Mouse (Mus musculus) midbrain, embryonic 13.5 days (tissue): ENCODE results near the gene Gbx2. TPM values are rescaled to one million over a fixed set of nuclear protein-coding genes. Genes with fewer than 3 reads are reported as not detected.
A peak's percentile ranks its signal among the peaks of the same experiment; 100 is the strongest.

Experiments
- ATAC-seq: fragments of 200-750 bp; cut with Nextera tagmentation; 2 replicates; pipeline ENCODE4 v1.8.0; 2017; ENCODE audit warnings: mild to moderate bottlenecking, moderate TSS enrichment, moderate library complexity
- H3K27ac ChIP-seq: fragments of 300-500 bp; sonication (generic); 2 replicates; pipeline ENCODE4 v1.5.1; 2015; ENCODE audit warnings: inconsistent platforms, mild to moderate bottlenecking, moderate library complexity
- H3K27me3 ChIP-seq: fragments of 300-500 bp; sonication (generic); 2 replicates; pipeline ENCODE4 v1.6.1; 2015; ENCODE audit warnings: mild to moderate bottlenecking, inconsistent platforms
- H3K36me3 ChIP-seq: fragments of 300-500 bp; sonication (generic); 2 replicates; pipeline ENCODE4 v1.6.1; 2015; ENCODE audit warnings: mild to moderate bottlenecking, inconsistent platforms
- H3K4me1 ChIP-seq: fragments of 300-500 bp; sonication (generic); replicated peaks from 2 replicates; pipeline ENCODE4 v1.6.1; 2015; ENCODE audit warnings: inconsistent platforms
- H3K4me2 ChIP-seq: fragments of 300-500 bp; sonication (generic); replicated peaks from 2 replicates; pipeline ENCODE4 v1.6.1; 2015; ENCODE audit warnings: moderate library complexity, mild to moderate bottlenecking, inconsistent platforms
- H3K4me3 ChIP-seq: fragments of 300-500 bp; sonication (generic); replicated peaks from 2 replicates; pipeline ENCODE4 v1.5.1; 2015; ENCODE audit warnings: mild to moderate bottlenecking, inconsistent platforms
- H3K9ac ChIP-seq: fragments of 300-500 bp; sonication (generic); replicated peaks from 2 replicates; pipeline ENCODE4 v1.6.1; 2015; ENCODE audit warnings: mild to moderate bottlenecking, inconsistent platforms
- H3K9me3 ChIP-seq: fragments of 300-500 bp; sonication (generic); 2 replicates; pipeline ENCODE4 v1.6.1; 2016; ENCODE audit warnings: mild to moderate bottlenecking, inconsistent platforms
- WGBS: fragments of 180-500 bp; shearing (Covaris S2); methylation state at CpG from one replicate; pipeline ENCODE4 v1.1.7; 2015; 5-methylcytosine and 5-hydroxymethylcytosine counted together
- polyA plus RNA-seq: library from polyadenylated mRNA; unstranded; fragments of >200 nt; fragmentation: Nextera tagmentation; extraction: Ambion mirVana; gene quantifications from 2 replicates; pipeline ENCODE4 v1.2.1, GENCODE M21; 2015

Gbx2 gene
- polyA plus RNA-seq, 1 experiment from 2014 or later = 33.3 TPM

- Histone ChIP-seq H3K4me2 (peak overlapping the region; percentile 43; the same call in 1 of the 2 replicates), H3K4me3 (0 out of 2 replicates have a peak overlapping the region, but pooled peaks have one; percentile 0)
Observed at GRCm38 (mm10) chr1:89923642-89924020, 7.3 kb downstream of the Gbx2 start.

GRCm38 (mm10) chr1:89922883-89923641, 7.9 kb downstream of the Gbx2 start:
- Histone ChIP-seq H3K4me1 (peaks cover 47% of the 10 kb centered on the region), H3K4me2 (peak overlapping the region; percentile 43), H3K9me3 (0 out of 2 replicates have a peak, but pooled peaks cover 6% of the 10 kb centered on the region), H3K36me3 (no peaks in the 10 kb centered on the region), H3K9ac (no peak overlapping the region; the same call in 1 of the 2 replicates), H3K27me3 (peaks cover 100% of the 10 kb centered on the region), H3K4me3 (peak overlapping the region; percentile 0; the same call in 1 of the 2 replicates), H3K27ac (no peak overlapping the region)
- under 1% methylated on average over 39 of the region's 41 CpGs for WGBS
- ATAC-seq = peak; percentile 28; the same call in 1 of the 2 replicates

More at GRCm38 (mm10) chr1:89923642-89924020, 7.3 kb downstream of the Gbx2 start:
- peaks cover 51% of the 10 kb centered on the region for H3K4me1 ChIP-seq
- 0 out of 2 replicates have a peak, but pooled peaks cover 4% of the 10 kb centered on the region for H3K9me3 ChIP-seq
- ATAC-seq = no peak
- H3K27me3 ChIP-seq = peaks cover 100% of the 10 kb centered on the region
- H3K9ac ChIP-seq = 0 out of 2 replicates have a peak overlapping the region, but pooled peaks have one; percentile 8
- H3K36me3 ChIP-seq = no peaks in the 10 kb centered on the region
- no peak overlapping the region for H3K27ac ChIP-seq
- 5% methylated on average over 14 of the region's 14 CpGs for WGBS

GRCm38 (mm10) chr1:89922282-89922681, 8.7 kb downstream of the Gbx2 start:
- ATAC-seq = peak; percentile 5; the same call in 1 of the 2 replicates
- Histone ChIP-seq H3K4me2 (peak overlapping the region; percentile 43; the same call in 1 of the 2 replicates), H3K36me3 (no peaks in the 10 kb centered on the region), H3K9me3 (0 out of 2 replicates have a peak, but pooled peaks cover 6% of the 10 kb centered on the region), H3K27ac (no peak overlapping the region), H3K4me3 (no peak overlapping the region), H3K4me1 (peaks cover 47% of the 10 kb centered on the region), H3K9ac (no peak overlapping the region), H3K27me3 (peaks cover 100% of the 10 kb centered on the region)
- WGBS = under 1% methylated on average over 7 of the region's 7 CpGs

GRCm38 (mm10) chr1:89921806-89922205, 9.2 kb downstream of the Gbx2 start:
- Histone ChIP-seq H3K27ac (no peak overlapping the region), H3K9me3 (0 out of 2 replicates have a peak, but pooled peaks cover 6% of the 10 kb centered on the region), H3K4me2 (no peak overlapping the region), H3K4me1 (peaks cover 43% of the 10 kb centered on the region), H3K4me3 (no peak overlapping the region), H3K9ac (no peak overlapping the region), H3K27me3 (peaks cover 100% of the 10 kb centered on the region), H3K36me3 (no peaks in the 10 kb centered on the region)
- WGBS = 3% methylated on average over 10 of the region's 10 CpGs
- ATAC-seq = no peak

GRCm38 (mm10) chr1:89919206-89919605, 11.8 kb downstream of the Gbx2 start:
- Histone ChIP-seq H3K36me3 (no peaks in the 10 kb centered on the region), H3K4me2 (no peak overlapping the region), H3K9ac (no peak overlapping the region), H3K9me3 (0 out of 2 replicates have a peak, but pooled peaks cover 6% of the 10 kb centered on the region), H3K27ac (no peak overlapping the region), H3K4me3 (no peak overlapping the region), H3K4me1 (peaks cover 25% of the 10 kb centered on the region), H3K27me3 (peaks cover 90% of the 10 kb centered on the region)
- 79% methylated on average over 6 of the region's 6 CpGs for WGBS
- no peak for ATAC-seq

GRCm38 (mm10) chr1:89918111-89918510, 12.9 kb downstream of the Gbx2 start:
- WGBS = 17% methylated on average over 18 of the region's 18 CpGs
- no peak for ATAC-seq
- Histone ChIP-seq H3K9ac (no peak overlapping the region), H3K27ac (no peak overlapping the region), H3K36me3 (no peaks in the 10 kb centered on the region), H3K4me2 (no peak overlapping the region), H3K27me3 (peaks cover 88% of the 10 kb centered on the region), H3K9me3 (0 out of 2 replicates have a peak, but pooled peaks cover 6% of the 10 kb centered on the region), H3K4me3 (no peak overlapping the region), H3K4me1 (peaks cover 17% of the 10 kb centered on the region)

- 0 out of 2 replicates have a peak, but pooled peaks cover 2% of the 10 kb centered on the region for H3K9me3 ChIP-seq
- no peak overlapping the region for H3K9ac ChIP-seq
- no peak overlapping the region for H3K4me2 ChIP-seq
- peaks cover 78% of the 10 kb centered on the region for H3K27me3 ChIP-seq
- no peaks in the 10 kb centered on the region for H3K4me1 ChIP-seq
- no peak overlapping the region for H3K4me3 ChIP-seq
- 76% methylated on average over 4 of the region's 4 CpGs for WGBS
- ATAC-seq = no peak
- H3K36me3 ChIP-seq = no peaks in the 10 kb centered on the region
- no peak overlapping the region for H3K27ac ChIP-seq
Observed at GRCm38 (mm10) chr1:89913611-89914010, 17.4 kb downstream of the Gbx2 start.

- no peak for ATAC-seq
- Histone ChIP-seq H3K36me3 (no peaks in the 10 kb centered on the region), H3K4me3 (no peak overlapping the region), H3K9ac (no peak overlapping the region), H3K4me1 (no peaks in the 10 kb centered on the region), H3K9me3 (no peaks in the 10 kb centered on the region), H3K27me3 (peaks cover 65% of the 10 kb centered on the region), H3K4me2 (no peak overlapping the region), H3K27ac (no peak overlapping the region)
- 53% methylated on average over 5 of the region's 5 CpGs for WGBS
Observed at GRCm38 (mm10) chr1:89912392-89912791, 18.6 kb downstream of the Gbx2 start.

- Histone ChIP-seq H3K9me3 (0 out of 2 replicates have a peak, but pooled peaks cover 2% of the 10 kb centered on the region), H3K4me2 (no peak overlapping the region), H3K4me3 (no peak overlapping the region), H3K27ac (no peak overlapping the region), H3K27me3 (peaks cover 45% of the 10 kb centered on the region), H3K4me1 (no peaks in the 10 kb centered on the region), H3K9ac (no peak overlapping the region), H3K36me3 (no peaks in the 10 kb centered on the region)
- ATAC-seq = no peak
- 94% methylated on average over 8 of the region's 8 CpGs for WGBS
Observed at GRCm38 (mm10) chr1:89909796-89910195, 21.2 kb downstream of the Gbx2 start.

GRCm38 (mm10) chr1:89902641-89903040, 28.3 kb downstream of the Gbx2 start:
- Histone ChIP-seq H3K4me2 (no peak overlapping the region), H3K27me3 (no peaks in the 10 kb centered on the region), H3K4me3 (no peak overlapping the region), H3K36me3 (no peaks in the 10 kb centered on the region), H3K27ac (no peak overlapping the region), H3K4me1 (no peaks in the 10 kb centered on the region), H3K9me3 (0 out of 2 replicates have a peak, but pooled peaks cover 2% of the 10 kb centered on the region), H3K9ac (no peak overlapping the region)
- ATAC-seq = no peak
- WGBS = 93% methylated on average over 1 of the region's 1 CpGs

GRCm38 (mm10) chr1:89902236-89902635, 28.7 kb downstream of the Gbx2 start:
- no peaks in the 10 kb centered on the region for H3K27me3 ChIP-seq
- H3K27ac ChIP-seq = no peak overlapping the region
- no peak overlapping the region for H3K4me3 ChIP-seq
- 96% methylated on average over 2 of the region's 2 CpGs for WGBS
- peaks cover under 1% of the 10 kb centered on the region; the same call in 1 of the 2 replicates for H3K36me3 ChIP-seq
- no peak for ATAC-seq
- H3K9me3 ChIP-seq = 0 out of 2 replicates have a peak, but pooled peaks cover 2% of the 10 kb centered on the region
- H3K9ac ChIP-seq = no peak overlapping the region
- no peak overlapping the region for H3K4me2 ChIP-seq
- no peaks in the 10 kb centered on the region for H3K4me1 ChIP-seq

- Histone ChIP-seq H3K4me2 (no peak overlapping the region), H3K9ac (no peak overlapping the region), H3K27ac (no peak overlapping the region), H3K9me3 (no peaks in the 10 kb centered on the region), H3K36me3 (peaks cover 9% of the 10 kb centered on the region; the same call in 1 of the 2 replicates), H3K27me3 (no peaks in the 10 kb centered on the region), H3K4me3 (no peak overlapping the region), H3K4me1 (no peaks in the 10 kb centered on the region)
- WGBS = 84% methylated on average over 4 of the region's 4 CpGs
- no peak for ATAC-seq
Observed at GRCm38 (mm10) chr1:89901381-89901780, 29.6 kb downstream of the Gbx2 start.
